Mouse (Mus musculus) heart, adult 2 months (tissue): Measurements from ENCODE around the gene Sh3gl2.

Source experiments
- CTCF ChIP-seq: fragments of 200-600 bp; IDR thresholded peaks from 2 replicates; pipeline ENCODE4 v1.8.1; 2022; ENCODE audit warnings: antibody characterized with exemption, mild to moderate bottlenecking, moderate library complexity
- POLR2A ChIP-seq: fragments of 200-500 bp; IDR thresholded peaks from 2 replicates; pipeline ENCODE4 v1.6.1; 2011; ENCODE audit warnings: mild to moderate bottlenecking, low read depth, low read length, control low read depth; ENCODE audit not compliant: insufficient read depth

DNA sequence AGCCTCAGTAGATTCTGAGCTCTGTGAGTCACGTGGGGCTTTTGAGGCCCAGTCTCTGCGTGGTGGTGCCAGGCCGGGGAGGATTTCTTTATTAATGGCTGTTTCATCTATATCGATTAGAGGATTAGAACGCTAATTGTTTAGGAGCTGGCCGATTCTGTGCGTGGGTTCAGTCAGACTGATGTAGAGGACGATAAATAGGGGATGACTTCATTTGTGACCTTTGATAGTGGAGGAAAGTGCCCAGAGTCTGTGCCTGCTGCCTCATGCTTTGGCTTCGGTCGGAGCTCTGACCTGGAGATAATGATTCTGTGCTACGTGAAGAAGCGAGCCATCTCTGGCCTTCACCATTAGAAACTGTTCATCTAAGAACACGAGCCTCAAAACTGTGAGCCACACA, 57.7 kb downstream of the Sh3gl2 start:
- TF ChIP-seq POLR2A = no peak
- no peak for TF ChIP-seq CTCF
